Mouse (Mus musculus) neural tube, embryonic 15.5 days (tissue): ENCODE results near the gene Olfr464. TPM values are rescaled to one million over a fixed set of nuclear protein-coding genes. Genes with fewer than 3 reads are reported as not detected.
A peak's percentile ranks its signal among the peaks of the same experiment; 100 is the strongest.
"Not testable (repeated sequence)": the region's sequence is repeated elsewhere in the genome, so short reads cannot be mapped to it uniquely, and the experiment has no call there.

Source experiments
- ATAC-seq: fragments of 200-750 bp; cut with Nextera tagmentation; 2 replicates; pipeline ENCODE4 v1.8.0; 2017; ENCODE audit warnings: mild to moderate bottlenecking, moderate TSS enrichment, moderate library complexity; ENCODE audit not compliant: low FRiP score
- H3K27ac ChIP-seq: fragments of 300-500 bp; sonication (generic); replicated peaks from 2 replicates; pipeline ENCODE4 v1.5.1; 2015; ENCODE audit warnings: mild to moderate bottlenecking, inconsistent platforms
- H3K27me3 ChIP-seq: fragments of 300-500 bp; sonication (generic); replicated peaks from 2 replicates; pipeline ENCODE4 v1.6.1; 2015; ENCODE audit warnings: inconsistent platforms
- H3K36me3 ChIP-seq: fragments of 300-500 bp; sonication (generic); 2 replicates; pipeline ENCODE4 v1.6.1; 2015; ENCODE audit warnings: inconsistent platforms
- H3K4me1 ChIP-seq: fragments of 300-500 bp; sonication (generic); 2 replicates; pipeline ENCODE4 v1.6.1; 2015; ENCODE audit warnings: inconsistent platforms
- H3K4me2 ChIP-seq: fragments of 300-500 bp; sonication (generic); 2 replicates; pipeline ENCODE4 v1.6.1; 2015; ENCODE audit warnings: inconsistent platforms, mild to moderate bottlenecking, moderate library complexity
- H3K4me3 ChIP-seq: fragments of 300-500 bp; sonication (generic); replicated peaks from 2 replicates; pipeline ENCODE4 v1.5.1; 2015; ENCODE audit warnings: mild to moderate bottlenecking, inconsistent platforms
- H3K9ac ChIP-seq: fragments of 300-500 bp; sonication (generic); replicated peaks from 2 replicates; pipeline ENCODE4 v1.6.1; 2015; ENCODE audit warnings: mild to moderate bottlenecking, inconsistent platforms
- H3K9me3 ChIP-seq: fragments of 300-500 bp; sonication (generic); replicated peaks from 2 replicates; pipeline ENCODE4 v1.6.1; 2016; ENCODE audit warnings: inconsistent platforms
- WGBS: fragments of 180-500 bp; shearing (Covaris S2); methylation state at CpG from one replicate; pipeline ENCODE4 v1.1.7; 2015; ENCODE audit warnings: mixed read lengths; 5-methylcytosine and 5-hydroxymethylcytosine counted together
- polyA plus RNA-seq: library from polyadenylated mRNA; unstranded; fragments of >200 nt; fragmentation: Nextera tagmentation; extraction: Ambion mirVana; gene quantifications from 2 replicates; pipeline ENCODE4 v1.2.1, GENCODE M21; 2015

Olfr464 gene
- polyA plus RNA-seq, 1 experiment from 2014 or later: 0.08 TPM

GRCm38 (mm10) chr11:87916005-87916404, 4.8 kb downstream of the Olfr464 start:
- Histone ChIP-seq H3K4me1 (no peaks in the 10 kb centered on the region), H3K27ac (no peak overlapping the region), H3K4me3 (no peak overlapping the region), H3K4me2 (no peak overlapping the region), H3K36me3 (no peaks in the 10 kb centered on the region), H3K9ac (no peak overlapping the region), H3K27me3 (no peaks in the 10 kb centered on the region), H3K9me3 (no peaks in the 10 kb centered on the region)
- 85% methylated on average over 1 of the region's 1 CpGs for WGBS
- no peak for ATAC-seq

- H3K4me1 ChIP-seq: no peaks in the 10 kb centered on the region
- H3K27ac ChIP-seq: no peak overlapping the region
- ATAC-seq: no peak
- WGBS: 83% methylated on average over 3 of the region's 3 CpGs
- H3K4me2 ChIP-seq: no peak overlapping the region
- no peaks in the 10 kb centered on the region for H3K36me3 ChIP-seq
- no peaks in the 10 kb centered on the region for H3K27me3 ChIP-seq
- no peak overlapping the region for H3K4me3 ChIP-seq
- H3K9me3 ChIP-seq: no peaks in the 10 kb centered on the region
- no peak overlapping the region for H3K9ac ChIP-seq
Observed at GRCm38 (mm10) chr11:87904331-87904730, 16.4 kb downstream of the Olfr464 start.

GRCm38 (mm10) chr11:87897287-87897686, 23.5 kb downstream of the Olfr464 start, which contains the start of gene Olfr463:
Gene Olfr463 (minus strand): TSS chr11:87897387.
- Histone ChIP-seq H3K27ac (no peak within 1 kb of the TSS), H3K4me3 (no peak within 1 kb of the TSS), H3K9me3 (no peaks in the 10 kb centered on the region), H3K4me2 (no peak within 1 kb of the TSS), H3K27me3 (no peaks in the 10 kb centered on the region), H3K4me1 (no peaks in the 10 kb centered on the region), H3K36me3 (no peaks in the 10 kb centered on the region), H3K9ac (no peak within 1 kb of the TSS)
- ATAC-seq: no peak

- ATAC-seq: no peak
- no peak within 1 kb of the TSS for H3K4me2 ChIP-seq
- no peak within 1 kb of the TSS for H3K4me3 ChIP-seq
- no peak within 1 kb of the TSS for H3K27ac ChIP-seq
- no peaks in the 10 kb centered on the region for H3K4me1 ChIP-seq
- no peaks in the 10 kb centered on the region for H3K27me3 ChIP-seq
- 95% methylated on average over 6 of the region's 6 CpGs for WGBS
- H3K9me3 ChIP-seq: no peaks in the 10 kb centered on the region
- H3K9ac ChIP-seq: no peak within 1 kb of the TSS
- no peaks in the 10 kb centered on the region for H3K36me3 ChIP-seq
Observed at GRCm38 (mm10) chr11:87892168-87892567, 28.6 kb downstream of the Olfr464 start, which contains the start of gene Olfr462. Gene Olfr462 (minus strand): TSS chr11:87892268.

DNA sequence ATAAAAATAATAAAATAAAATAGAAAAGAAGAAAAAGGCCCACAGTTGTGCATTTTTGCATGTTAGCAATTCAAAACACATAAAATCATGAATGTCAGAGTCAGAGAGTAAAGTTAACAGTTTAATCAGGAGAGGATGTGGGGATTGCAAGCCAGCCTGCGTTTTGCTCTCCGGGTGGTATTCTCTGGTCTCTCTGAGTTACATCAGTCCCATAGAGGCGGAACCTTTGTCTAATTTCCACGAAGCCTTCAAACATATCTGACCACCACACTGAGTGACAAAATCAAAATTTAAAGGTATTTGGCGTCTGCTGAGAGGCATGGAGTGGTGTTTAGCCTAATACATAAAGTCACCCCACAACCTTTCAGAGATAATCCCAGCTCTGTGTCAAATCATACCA, 35.9 kb downstream of the Olfr464 start:
- WGBS: 80% methylated on average over 5 of the region's 5 CpGs
- Histone ChIP-seq H3K27ac (no peak overlapping the region), H3K36me3 (no peaks in the 10 kb centered on the region), H3K27me3 (no peaks in the 10 kb centered on the region), H3K9me3 (no peaks in the 10 kb centered on the region), H3K4me1 (peaks cover 4% of the 10 kb centered on the region), H3K4me2 (no peak overlapping the region), H3K9ac (no peak overlapping the region), H3K4me3 (no peak overlapping the region)
- no peak for ATAC-seq

- no peaks in the 10 kb centered on the region for H3K27me3 ChIP-seq
- no peak overlapping the region for H3K27ac ChIP-seq
- WGBS: 52% methylated on average over 5 of the region's 5 CpGs
- H3K4me1 ChIP-seq: peaks cover 8% of the 10 kb centered on the region
- H3K9ac ChIP-seq: no peak overlapping the region
- H3K4me2 ChIP-seq: no peak overlapping the region
- H3K36me3 ChIP-seq: no peaks in the 10 kb centered on the region
- H3K4me3 ChIP-seq: no peak overlapping the region
- ATAC-seq: no peak
- no peaks in the 10 kb centered on the region for H3K9me3 ChIP-seq
Observed at GRCm38 (mm10) chr11:87883493-87883892, 37.3 kb downstream of the Olfr464 start.

GRCm38 (mm10) chr11:87881714-87882113, 39.1 kb downstream of the Olfr464 start:
- no peaks in the 10 kb centered on the region for H3K9me3 ChIP-seq
- H3K27me3 ChIP-seq: no peaks in the 10 kb centered on the region
- H3K4me2 ChIP-seq: no peak overlapping the region
- WGBS: 74% methylated on average over 4 of the region's 4 CpGs
- peaks cover 8% of the 10 kb centered on the region for H3K4me1 ChIP-seq
- H3K9ac ChIP-seq: no peak overlapping the region
- no peak for ATAC-seq
- H3K4me3 ChIP-seq: no peak overlapping the region
- H3K36me3 ChIP-seq: no peaks in the 10 kb centered on the region
- H3K27ac ChIP-seq: no peak overlapping the region

DNA sequence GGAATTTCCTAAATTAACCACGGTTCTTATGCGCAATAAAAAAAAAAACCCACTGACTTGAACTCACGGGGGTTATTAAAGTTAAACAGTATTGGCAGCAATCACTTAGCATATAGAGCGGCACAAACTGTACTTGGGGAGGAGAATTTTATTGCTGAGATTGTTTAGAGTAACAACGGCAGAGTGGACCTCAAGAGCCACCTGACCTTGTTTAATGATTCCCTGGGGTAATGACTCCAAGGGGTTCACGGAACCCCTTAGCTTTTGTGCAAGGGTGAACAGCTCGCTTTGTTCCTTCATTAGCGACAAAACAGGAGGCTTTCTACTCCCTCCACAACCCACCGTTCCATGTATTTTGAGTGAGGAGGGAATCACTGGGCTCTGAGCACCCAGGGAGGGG, 40.9 kb downstream of the Olfr464 start:
- H3K36me3 ChIP-seq: no peaks in the 10 kb centered on the region
- H3K27me3 ChIP-seq: no peaks in the 10 kb centered on the region
- WGBS: 17% methylated on average over 9 of the region's 9 CpGs
- no peak overlapping the region for H3K4me3 ChIP-seq
- peak overlapping the region; percentile 22 for H3K4me2 ChIP-seq
- peaks cover 8% of the 10 kb centered on the region for H3K4me1 ChIP-seq
- no peak for ATAC-seq
- no peaks in the 10 kb centered on the region for H3K9me3 ChIP-seq
- no peak overlapping the region for H3K9ac ChIP-seq
- H3K27ac ChIP-seq: no peak overlapping the region; the same call in 1 of the 2 replicates

GRCm38 (mm10) chr11:87875436-87875835, 45.3 kb downstream of the Olfr464 start, which contains the start of gene Epx:
Gene Epx (minus strand): TSS chr11:87875536.
- Histone ChIP-seq H3K4me1 (peaks cover 8% of the 10 kb centered on the region), H3K4me3 (no peak within 1 kb of the TSS), H3K27ac (no peak within 1 kb of the TSS), H3K27me3 (no peaks in the 10 kb centered on the region), H3K4me2 (no peak within 1 kb of the TSS), H3K36me3 (no peaks in the 10 kb centered on the region), H3K9ac (no peak within 1 kb of the TSS), H3K9me3 (no peaks in the 10 kb centered on the region)
- no peak for ATAC-seq
- 83% methylated on average over 6 of the region's 6 CpGs for WGBS

DNA sequence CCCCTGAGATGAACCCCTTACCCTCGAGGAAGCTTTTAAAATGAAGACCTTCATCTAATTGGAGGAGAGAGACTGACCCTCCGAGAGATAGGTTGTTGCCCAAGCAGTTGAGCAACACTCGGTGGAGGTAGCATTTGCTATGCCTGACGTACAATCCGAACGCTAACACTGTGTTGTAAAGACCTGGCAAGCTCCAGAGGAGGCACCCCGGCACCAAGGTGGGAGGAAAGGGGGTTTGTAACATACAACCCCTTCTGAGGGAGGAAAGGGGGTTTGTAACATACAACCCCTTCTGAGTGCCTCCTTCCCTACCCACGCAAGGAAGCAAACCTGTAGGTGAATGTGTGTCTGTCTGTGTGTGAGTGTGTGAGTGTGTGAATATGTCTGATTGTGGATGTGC, 49.0 kb downstream of the Olfr464 start:
- Histone ChIP-seq H3K4me2 (no peak overlapping the region), H3K27me3 (no peaks in the 10 kb centered on the region), H3K9ac (no peak overlapping the region), H3K4me1 (no peaks in the 10 kb centered on the region), H3K4me3 (no peak overlapping the region), H3K9me3 (no peaks in the 10 kb centered on the region), H3K27ac (no peak overlapping the region), H3K36me3 (no peaks in the 10 kb centered on the region)
- no peak for ATAC-seq
- WGBS: 39% methylated on average over 8 of the region's 8 CpGs

DNA sequence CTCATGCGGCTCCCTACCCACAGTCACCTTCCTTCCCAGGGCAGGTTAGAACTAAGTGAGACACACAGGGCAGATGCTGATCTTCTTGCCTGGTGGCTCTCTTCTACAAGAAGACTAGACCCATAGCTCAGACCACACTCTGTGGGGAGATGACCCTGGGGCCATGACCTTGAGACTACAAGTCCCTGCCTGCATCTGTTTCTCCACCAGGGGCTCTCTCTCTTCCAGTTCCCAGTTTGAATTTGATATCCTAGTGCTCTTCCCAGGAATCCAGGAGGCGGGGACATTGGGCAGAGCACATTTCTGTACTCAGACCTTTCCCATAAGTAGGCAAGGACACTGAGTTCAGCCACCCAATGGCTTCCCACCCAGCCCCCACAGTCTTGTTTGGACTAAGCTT, 50.7 kb downstream of the Olfr464 start:
- Histone ChIP-seq H3K9ac (no peak overlapping the region), H3K4me2 (no peak overlapping the region), H3K4me1 (no peaks in the 10 kb centered on the region), H3K9me3 (no peaks in the 10 kb centered on the region), H3K36me3 (no peaks in the 10 kb centered on the region), H3K27me3 (no peaks in the 10 kb centered on the region), H3K4me3 (no peak overlapping the region), H3K27ac (no peak overlapping the region)
- 84% methylated on average over 2 of the region's 2 CpGs for WGBS
- no peak for ATAC-seq

DNA sequence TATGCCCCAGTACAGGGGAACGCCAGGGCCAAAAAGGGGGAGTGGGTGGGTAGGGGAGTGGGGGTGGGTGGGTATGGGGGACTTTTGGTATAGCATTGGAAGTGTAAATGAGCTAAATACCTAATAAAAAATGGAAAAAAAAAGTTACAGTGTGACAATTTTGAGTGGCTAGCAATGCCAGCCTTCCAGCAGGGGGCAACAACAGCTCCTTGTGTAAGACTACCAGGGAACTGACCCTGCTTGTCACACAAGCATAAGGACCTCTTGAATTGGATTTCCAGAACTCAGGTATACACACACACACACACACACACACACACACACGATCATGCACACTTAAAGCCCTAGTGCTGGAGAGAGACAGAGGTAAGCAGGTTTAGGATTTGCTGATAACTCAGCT, 53.9 kb downstream of the Olfr464 start:
- H3K4me1 ChIP-seq, H3K9me3 ChIP-seq, H3K4me3 ChIP-seq, H3K36me3 ChIP-seq, H3K27me3 ChIP-seq, H3K27ac ChIP-seq, H3K9ac ChIP-seq, H3K4me2 ChIP-seq, ATAC-seq: not testable (repeated sequence)
- 86% methylated on average over 1 of the region's 2 CpGs for WGBS
